Mouse (Mus musculus): ENCODE results near the gene Piwil1. TPM values are rescaled to one million over a fixed set of nuclear protein-coding genes. Genes with fewer than 3 reads are reported as not detected.

The Piwil1 gene
- polyA plus RNA-seq (2011; ENCODE audit: insufficient read depth, insufficient read length, low read depth, missing spikeins): not detected in 2 replicates

DNA sequence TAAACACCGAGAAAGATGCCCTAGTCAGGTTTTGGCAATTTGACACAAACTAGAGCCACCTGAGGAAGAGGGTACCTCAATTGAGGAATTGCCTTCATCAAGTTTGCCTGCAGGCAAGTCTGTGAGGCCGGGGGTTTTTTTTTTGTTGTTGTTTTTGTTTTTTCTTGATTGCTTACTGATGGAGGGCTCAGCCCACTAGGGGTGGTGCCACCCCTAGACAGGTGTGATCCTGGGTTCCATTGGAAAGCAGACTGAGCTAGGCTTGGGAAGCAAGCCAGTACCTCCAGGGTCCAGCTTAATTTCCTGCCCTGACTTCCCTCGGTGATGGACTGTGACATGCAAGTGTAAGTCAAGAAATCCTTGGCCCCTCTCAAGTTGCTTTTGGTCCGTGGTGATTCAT is at the start of gene Piwil1:
Gene Piwil1 (plus strand): TSS at position 301 of the 400 bp plus-strand sequence.
- no peaks in the 10 kb centered on the region for H3K4me1 ChIP-seq (ENCODE audit: control insufficient read depth, insufficient read depth, low read length)
- no peak within 1 kb of the TSS for H3K4me3 ChIP-seq (ENCODE audit: low read depth, low read length)
- no peak within 1 kb of the TSS for H3K27ac ChIP-seq (ENCODE audit: insufficient read depth, low read length)
- TF ChIP-seq EP300 (IDR thresholded peaks at IDR 0.05; ENCODE audit: insufficient read depth, low read depth, low read length): no peak
- TF ChIP-seq CTCF (IDR thresholded peaks at IDR 0.05; ENCODE audit: low read depth, low read length): no peak
- no peak for TF ChIP-seq POLR2A (IDR thresholded peaks at IDR 0.05; ENCODE audit: insufficient read depth, low read length)
- no peak within 1 kb of the TSS for H3K9ac ChIP-seq (ENCODE audit: low read depth, poor library complexity, severe bottlenecking)
- H3K9me3 ChIP-seq (replicated peaks; ENCODE audit: control insufficient read depth, insufficient read depth, low read length, poor library complexity, severe bottlenecking): no peaks in the 10 kb centered on the region
- H3K36me3 ChIP-seq (ENCODE audit: control insufficient read depth, insufficient read depth, low read length, poor library complexity, severe bottlenecking): no peaks in the 10 kb centered on the region
- no peaks in the 10 kb centered on the region for H3K27me3 ChIP-seq (ENCODE audit: control insufficient read depth, insufficient read depth, low read length, poor library complexity, severe bottlenecking)

DNA sequence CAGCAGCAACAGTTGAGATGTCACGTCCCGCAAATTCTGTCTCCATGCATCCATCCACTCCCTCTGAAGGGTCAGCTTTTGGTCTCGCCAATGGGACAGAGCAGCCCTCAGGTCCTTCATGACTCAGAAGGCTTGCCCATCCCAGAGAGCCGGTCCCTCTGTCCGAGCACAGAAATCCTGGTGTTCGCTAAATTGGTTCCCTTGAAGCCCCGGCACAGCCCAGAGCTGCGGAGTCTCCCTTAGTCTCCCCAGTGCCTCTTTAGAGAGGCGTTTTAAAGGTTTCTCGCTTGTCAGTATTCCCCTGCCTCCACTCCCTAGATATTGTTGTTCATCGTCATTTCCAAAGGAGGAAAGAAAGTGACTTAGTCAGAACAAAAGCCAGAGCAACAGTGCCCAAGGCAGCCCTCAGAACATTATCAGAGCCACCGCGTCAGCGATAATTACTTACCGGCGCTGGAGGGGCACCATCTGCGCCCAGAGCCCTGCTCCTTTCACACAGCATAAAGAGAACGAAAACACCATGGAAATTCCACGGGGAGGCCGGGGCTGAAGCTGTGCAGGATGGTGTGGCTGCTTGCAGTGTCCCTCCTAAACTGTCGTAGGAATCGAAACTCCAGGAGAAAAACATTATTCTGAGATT is 45.7 kb upstream of the Piwil1 start:
- Histone ChIP-seq H3K9ac (ENCODE audit: low read depth, poor library complexity, severe bottlenecking) (no peak overlapping the region), H3K27me3 (ENCODE audit: control insufficient read depth, insufficient read depth, low read length, poor library complexity, severe bottlenecking) (no peaks in the 10 kb centered on the region), H3K4me1 (ENCODE audit: control insufficient read depth, insufficient read depth, low read length) (no peaks in the 10 kb centered on the region), H3K27ac (ENCODE audit: insufficient read depth, low read length) (no peak overlapping the region), H3K36me3 (ENCODE audit: control insufficient read depth, insufficient read depth, low read length, poor library complexity, severe bottlenecking) (no peaks in the 10 kb centered on the region), H3K4me3 (ENCODE audit: low read depth, low read length) (no peak overlapping the region), H3K9me3 (replicated peaks; ENCODE audit: control insufficient read depth, insufficient read depth, low read length, poor library complexity, severe bottlenecking) (no peaks in the 10 kb centered on the region)
- TF ChIP-seq POLR2A (IDR thresholded peaks at IDR 0.05; ENCODE audit: insufficient read depth, low read length): no peak
- no peak for TF ChIP-seq EP300 (IDR thresholded peaks at IDR 0.05; ENCODE audit: insufficient read depth, low read depth, low read length)
- TF ChIP-seq CTCF (IDR thresholded peaks at IDR 0.05; ENCODE audit: low read depth, low read length): no peak

DNA sequence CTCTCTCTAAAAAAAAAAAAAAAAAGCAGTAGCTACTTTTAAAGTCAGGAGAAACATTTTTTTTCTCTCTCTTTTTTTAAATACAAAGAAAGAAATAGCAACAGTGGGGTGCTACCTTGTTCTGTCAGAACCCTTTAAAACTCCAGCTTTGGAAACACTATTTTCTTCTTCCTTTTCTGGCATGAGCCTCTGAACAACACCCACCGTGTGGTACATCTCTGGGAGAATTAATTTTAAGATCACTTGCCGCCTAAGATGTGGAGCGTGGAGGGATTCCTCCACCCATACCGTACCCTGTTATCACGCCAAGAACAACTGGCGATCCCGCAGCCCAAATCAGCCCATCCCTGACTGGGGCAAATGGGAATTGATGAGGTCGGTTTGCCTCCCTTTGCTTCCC is 42.2 kb upstream of the Piwil1 start:
- no peak for TF ChIP-seq CTCF (IDR thresholded peaks at IDR 0.05; ENCODE audit: low read depth, low read length)
- TF ChIP-seq EP300 (IDR thresholded peaks at IDR 0.05; ENCODE audit: insufficient read depth, low read depth, low read length): no peak
- no peaks in the 10 kb centered on the region for H3K27me3 ChIP-seq (ENCODE audit: control insufficient read depth, insufficient read depth, low read length, poor library complexity, severe bottlenecking)
- H3K27ac ChIP-seq (ENCODE audit: insufficient read depth, low read length): no peak overlapping the region
- no peak overlapping the region for H3K4me3 ChIP-seq (ENCODE audit: low read depth, low read length)
- no peak overlapping the region for H3K9ac ChIP-seq (ENCODE audit: low read depth, poor library complexity, severe bottlenecking)
- no peaks in the 10 kb centered on the region for H3K36me3 ChIP-seq (ENCODE audit: control insufficient read depth, insufficient read depth, low read length, poor library complexity, severe bottlenecking)
- no peaks in the 10 kb centered on the region for H3K4me1 ChIP-seq (ENCODE audit: control insufficient read depth, insufficient read depth, low read length)
- H3K9me3 ChIP-seq (replicated peaks; ENCODE audit: control insufficient read depth, insufficient read depth, low read length, poor library complexity, severe bottlenecking): no peaks in the 10 kb centered on the region; the same call in 1 of the 2 replicates

DNA sequence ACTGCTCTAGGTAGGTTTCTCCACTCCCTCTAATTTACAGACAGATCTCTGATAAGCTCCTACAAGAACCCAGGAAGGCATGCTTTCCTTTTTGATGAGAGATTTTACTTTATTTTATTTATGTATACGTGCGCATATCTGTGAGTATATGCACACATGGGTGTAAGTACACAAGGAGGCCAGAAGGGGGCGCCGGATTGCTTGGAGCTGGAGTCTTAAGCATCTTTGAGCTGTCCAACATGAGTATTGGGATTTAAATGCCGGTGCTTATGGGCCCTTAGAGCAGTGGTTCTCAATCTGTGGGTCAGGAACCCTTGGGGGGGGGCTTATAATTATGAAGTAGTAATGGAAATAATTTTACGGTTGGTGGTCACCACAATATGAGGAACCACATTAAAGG is 39.4 kb upstream of the Piwil1 start:
- Histone ChIP-seq H3K9ac (ENCODE audit: low read depth, poor library complexity, severe bottlenecking) (no peak overlapping the region), H3K36me3 (ENCODE audit: control insufficient read depth, insufficient read depth, low read length, poor library complexity, severe bottlenecking) (no peaks in the 10 kb centered on the region), H3K9me3 (replicated peaks; ENCODE audit: control insufficient read depth, insufficient read depth, low read length, poor library complexity, severe bottlenecking) (no peaks in the 10 kb centered on the region; the same call in 1 of the 2 replicates), H3K4me3 (ENCODE audit: low read depth, low read length) (no peak overlapping the region), H3K27ac (ENCODE audit: insufficient read depth, low read length) (no peak overlapping the region), H3K4me1 (ENCODE audit: control insufficient read depth, insufficient read depth, low read length) (no peaks in the 10 kb centered on the region), H3K27me3 (ENCODE audit: control insufficient read depth, insufficient read depth, low read length, poor library complexity, severe bottlenecking) (no peaks in the 10 kb centered on the region)
- TF ChIP-seq CTCF (IDR thresholded peaks at IDR 0.05; ENCODE audit: low read depth, low read length) (no peak), EP300 (IDR thresholded peaks at IDR 0.05; ENCODE audit: insufficient read depth, low read depth, low read length) (no peak), POLR2A (IDR thresholded peaks at IDR 0.05; ENCODE audit: insufficient read depth, low read length) (no peak)

DNA sequence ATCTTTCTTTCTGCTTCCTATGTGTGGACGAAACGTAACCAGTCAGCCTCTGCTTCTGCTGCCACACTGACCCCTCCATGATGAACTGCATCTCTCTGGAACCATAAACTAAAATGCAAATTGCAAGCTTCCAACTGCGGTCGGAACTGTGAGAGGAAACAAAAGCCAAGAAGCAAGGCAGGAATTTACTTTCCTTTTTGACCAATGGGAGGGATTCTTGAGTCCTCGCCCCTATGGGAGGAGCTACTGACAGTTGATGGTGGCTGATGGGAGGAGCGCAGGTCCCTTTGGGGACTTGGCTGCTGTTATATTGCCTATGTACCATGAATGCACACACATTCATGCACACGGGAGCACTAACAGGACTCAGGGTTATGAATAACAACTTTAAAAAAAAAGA is 38.3 kb upstream of the Piwil1 start:
- Histone ChIP-seq H3K9ac (ENCODE audit: low read depth, poor library complexity, severe bottlenecking) (no peak overlapping the region), H3K36me3 (ENCODE audit: control insufficient read depth, insufficient read depth, low read length, poor library complexity, severe bottlenecking) (no peaks in the 10 kb centered on the region), H3K27ac (ENCODE audit: insufficient read depth, low read length) (no peak overlapping the region), H3K27me3 (ENCODE audit: control insufficient read depth, insufficient read depth, low read length, poor library complexity, severe bottlenecking) (no peaks in the 10 kb centered on the region), H3K4me3 (ENCODE audit: low read depth, low read length) (no peak overlapping the region), H3K9me3 (replicated peaks; ENCODE audit: control insufficient read depth, insufficient read depth, low read length, poor library complexity, severe bottlenecking) (no peaks in the 10 kb centered on the region; the same call in 1 of the 2 replicates), H3K4me1 (ENCODE audit: control insufficient read depth, insufficient read depth, low read length) (no peaks in the 10 kb centered on the region)
- no peak for TF ChIP-seq POLR2A (IDR thresholded peaks at IDR 0.05; ENCODE audit: insufficient read depth, low read length)
- no peak for TF ChIP-seq CTCF (IDR thresholded peaks at IDR 0.05; ENCODE audit: low read depth, low read length)
- no peak for TF ChIP-seq EP300 (IDR thresholded peaks at IDR 0.05; ENCODE audit: insufficient read depth, low read depth, low read length)

DNA sequence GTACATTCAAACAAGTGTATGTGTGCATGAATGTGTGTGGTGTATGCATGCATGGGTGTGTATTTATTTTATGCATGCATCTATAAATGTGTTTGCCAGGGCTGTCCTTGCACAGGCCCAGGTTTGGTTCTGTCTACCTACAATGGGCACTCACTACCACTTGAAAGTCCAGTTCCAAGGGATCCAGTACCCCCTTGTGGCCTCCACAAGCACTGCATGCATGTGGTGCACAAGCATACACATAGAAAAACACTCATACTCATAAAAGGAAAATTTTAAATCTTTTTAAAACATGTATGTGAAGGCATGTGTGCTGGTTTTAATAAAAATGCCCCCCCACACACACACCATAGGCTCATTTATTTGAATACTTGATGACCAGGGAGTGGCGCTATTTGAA is 37.3 kb upstream of the Piwil1 start:
- Histone ChIP-seq H3K36me3 (ENCODE audit: control insufficient read depth, insufficient read depth, low read length, poor library complexity, severe bottlenecking) (no peaks in the 10 kb centered on the region), H3K9me3 (replicated peaks; ENCODE audit: control insufficient read depth, insufficient read depth, low read length, poor library complexity, severe bottlenecking) (no peaks in the 10 kb centered on the region; the same call in 1 of the 2 replicates), H3K27ac (ENCODE audit: insufficient read depth, low read length) (no peak overlapping the region), H3K9ac (ENCODE audit: low read depth, poor library complexity, severe bottlenecking) (no peak overlapping the region), H3K4me1 (ENCODE audit: control insufficient read depth, insufficient read depth, low read length) (no peaks in the 10 kb centered on the region), H3K27me3 (ENCODE audit: control insufficient read depth, insufficient read depth, low read length, poor library complexity, severe bottlenecking) (no peaks in the 10 kb centered on the region), H3K4me3 (ENCODE audit: low read depth, low read length) (no peak overlapping the region)
- TF ChIP-seq CTCF (IDR thresholded peaks at IDR 0.05; ENCODE audit: low read depth, low read length) (peak; percentile 66), EP300 (IDR thresholded peaks at IDR 0.05; ENCODE audit: insufficient read depth, low read depth, low read length) (no peak), POLR2A (IDR thresholded peaks at IDR 0.05; ENCODE audit: insufficient read depth, low read length) (no peak)

Measured in ES-Bruce4 (cell line).